Mouse (Mus musculus): ENCODE data around the gene 4933415F23Rik.
A peak's percentile ranks its signal among the peaks of the same experiment; 100 is the strongest.

Gene 4933415F23Rik

DNA sequence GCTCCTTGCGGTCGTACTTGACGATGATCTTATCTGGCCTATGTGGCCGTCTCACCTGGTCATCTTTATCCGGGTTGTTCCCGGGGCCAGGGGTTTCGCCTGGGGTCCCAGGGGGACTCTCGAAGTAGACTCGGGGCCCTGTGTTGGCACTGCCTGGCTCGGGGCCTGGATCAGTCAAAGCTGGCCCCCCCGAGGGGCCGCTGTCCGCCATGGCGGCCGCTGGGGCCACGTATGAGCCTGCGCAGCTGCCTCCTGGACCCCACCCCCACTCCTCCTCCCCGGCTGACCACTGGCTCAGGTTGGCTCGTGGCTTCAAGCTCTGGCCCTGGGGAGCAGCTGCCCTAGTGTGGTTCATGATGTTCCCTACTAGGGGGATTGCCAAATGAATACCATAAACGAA is at the start of gene 4933415F23Rik:
4933415F23Rik (minus strand) TSS at position 233 of the 400 bp plus-strand sequence.
- no peak for DNase-seq

- DNase-seq, result no peak
Observed at GRCm38 (mm10) chr1:23151722-23152121, 49.7 kb upstream of the 4933415F23Rik start.

DNA sequence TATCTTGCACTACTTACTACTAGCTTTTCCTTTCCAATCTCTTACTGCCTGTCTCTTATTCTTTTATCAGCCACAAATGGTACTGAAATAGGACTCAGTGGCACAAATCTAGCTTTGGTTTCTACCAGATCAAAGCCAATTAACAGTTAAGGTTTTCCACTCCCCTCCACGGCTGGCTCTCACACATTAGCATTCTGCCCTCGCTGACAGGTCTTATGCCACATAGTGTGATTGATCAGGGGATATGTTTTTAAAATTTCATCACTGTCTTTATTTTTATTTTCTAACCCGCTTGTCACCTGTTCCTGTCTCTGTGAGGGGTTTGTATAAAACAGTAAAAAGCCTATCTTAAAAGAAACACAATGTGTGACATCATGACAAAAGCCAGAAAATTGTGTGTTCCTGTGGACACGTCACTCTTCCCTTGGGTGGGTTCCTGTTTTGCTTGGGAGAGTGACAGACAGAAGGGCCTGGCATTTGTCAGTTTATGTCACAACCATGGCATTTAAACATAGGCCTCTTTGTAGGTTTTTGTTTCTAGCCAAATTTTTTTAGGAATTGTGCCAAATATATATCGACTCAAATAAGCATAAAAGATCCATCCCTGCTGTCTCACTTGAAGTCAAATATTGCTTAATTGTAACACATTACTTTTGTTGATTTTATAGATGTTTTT is 44.3 kb upstream of the 4933415F23Rik start:
- no peak for DNase-seq

- DNase-seq, result no peak
Observed at GRCm38 (mm10) chr1:23141121-23141811, 39.2 kb upstream of the 4933415F23Rik start.

GRCm38 (mm10) chr1:23140530-23140929 is 38.5 kb upstream of the 4933415F23Rik start:
- peak; percentile 23 for DNase-seq

GRCm38 (mm10) chr1:23120901-23121300 is 18.8 kb upstream of the 4933415F23Rik start:
- no peak for DNase-seq

DNA sequence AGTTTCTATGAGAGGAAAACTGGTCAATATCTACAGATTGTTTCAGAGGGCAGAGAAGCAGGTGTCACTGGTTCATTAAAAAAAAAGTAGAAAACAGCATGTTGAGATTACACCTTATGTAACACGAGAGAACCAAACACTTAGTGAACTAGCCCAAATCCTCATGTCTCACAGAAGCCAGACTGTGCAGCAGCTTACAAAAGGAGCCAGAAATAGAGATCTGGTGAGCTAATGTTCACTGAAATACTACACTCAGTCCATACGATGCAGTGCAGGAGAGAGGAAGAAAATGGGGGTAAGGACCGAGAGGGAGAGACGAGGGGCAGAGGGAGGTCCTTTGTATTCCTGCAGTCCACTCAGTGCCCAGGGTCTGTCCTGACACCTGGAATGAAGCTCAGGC is 17.4 kb upstream of the 4933415F23Rik start:
- peak; percentile 31 for DNase-seq

- peak; percentile 14 for DNase-seq
Observed at GRCm38 (mm10) chr1:23117423-23117822, 15.4 kb upstream of the 4933415F23Rik start.

DNA sequence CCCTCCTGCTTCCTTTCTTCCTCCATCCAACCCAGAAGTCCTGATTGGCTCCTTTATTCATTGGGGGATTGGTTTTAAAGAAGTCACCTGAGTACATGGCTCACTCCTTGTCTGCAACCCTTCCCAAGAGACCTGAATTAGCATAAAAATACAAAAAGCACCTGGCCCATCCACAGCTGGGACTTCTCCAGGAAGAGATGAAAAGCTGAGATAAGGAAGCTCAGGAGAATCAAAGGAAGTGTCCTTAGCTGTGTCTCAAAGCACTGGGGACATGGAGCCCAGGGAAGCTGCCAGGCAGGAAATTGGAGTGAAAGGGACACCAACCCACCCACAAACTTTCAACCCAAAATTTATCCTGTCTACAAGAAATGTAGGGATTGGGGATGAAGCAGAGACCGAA is 7.1 kb upstream of the 4933415F23Rik start:
- DNase-seq, result no peak

DNA sequence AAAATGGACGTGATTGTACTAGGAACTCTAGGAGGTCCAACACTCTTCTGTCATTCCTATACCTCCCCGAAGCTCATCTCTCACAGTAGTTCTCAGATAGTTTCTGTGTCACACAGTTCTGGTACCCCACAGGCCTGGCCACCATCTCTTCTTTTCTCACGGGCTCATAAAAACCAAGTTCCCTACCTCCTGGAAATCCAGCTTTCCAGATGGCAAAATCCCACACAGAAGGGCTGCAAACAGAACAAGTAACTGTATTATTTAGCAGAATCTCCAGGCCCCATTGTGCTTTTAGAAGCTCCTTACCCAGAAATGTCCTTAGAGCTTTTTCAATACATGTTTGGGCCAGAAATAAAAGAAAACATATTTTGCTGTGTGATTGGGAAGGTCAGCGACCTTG is 828 bp upstream of the 4933415F23Rik start:
- no peak for DNase-seq

DNA sequence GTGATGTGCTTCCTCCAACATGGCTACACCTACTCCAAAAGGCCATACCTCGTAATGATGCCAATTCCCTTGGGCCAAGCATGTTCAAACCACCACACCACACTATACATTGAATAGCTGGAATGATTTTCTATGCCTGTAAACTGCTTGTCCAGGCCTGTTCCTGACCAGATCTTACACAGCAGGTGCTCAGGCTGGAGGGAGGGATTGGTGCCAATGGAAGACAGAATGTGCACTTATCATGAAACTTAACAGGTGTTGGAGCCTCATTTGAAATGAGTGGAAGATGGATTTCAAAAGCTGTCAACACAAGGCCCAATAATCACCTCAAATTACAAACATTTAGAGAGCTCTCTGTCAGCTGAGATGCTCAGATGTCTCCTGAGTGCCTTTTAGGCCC is 2.3 kb downstream of the 4933415F23Rik start:
- DNase-seq, result no peak

- peak; percentile 64 for DNase-seq
Observed at GRCm38 (mm10) chr1:23098451-23098850, 3.6 kb downstream of the 4933415F23Rik start.

- DNase-seq, result peak; percentile 17
Observed at GRCm38 (mm10) chr1:23097996-23098395, 4.1 kb downstream of the 4933415F23Rik start.

DNA sequence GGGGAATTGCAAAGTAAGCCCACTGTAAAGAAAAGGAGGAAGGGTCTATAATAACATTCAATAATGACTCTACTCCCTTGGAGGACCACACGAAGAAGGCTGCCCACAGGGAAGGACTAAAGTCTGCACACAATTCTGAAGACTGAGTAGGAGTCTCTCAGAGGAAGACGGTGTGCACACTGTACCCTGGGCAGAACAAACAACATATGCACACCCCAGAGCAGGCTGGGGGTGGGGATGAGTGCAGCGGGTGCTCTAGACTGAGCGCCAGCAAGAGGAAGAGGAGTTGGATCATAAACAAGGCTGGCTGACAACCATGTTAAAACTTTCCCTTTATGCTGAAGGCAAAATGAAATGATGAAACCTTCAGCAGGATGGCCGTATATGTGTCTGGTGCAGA is 34.3 kb downstream of the 4933415F23Rik start:
- DNase-seq, result peak; percentile 34

DNA sequence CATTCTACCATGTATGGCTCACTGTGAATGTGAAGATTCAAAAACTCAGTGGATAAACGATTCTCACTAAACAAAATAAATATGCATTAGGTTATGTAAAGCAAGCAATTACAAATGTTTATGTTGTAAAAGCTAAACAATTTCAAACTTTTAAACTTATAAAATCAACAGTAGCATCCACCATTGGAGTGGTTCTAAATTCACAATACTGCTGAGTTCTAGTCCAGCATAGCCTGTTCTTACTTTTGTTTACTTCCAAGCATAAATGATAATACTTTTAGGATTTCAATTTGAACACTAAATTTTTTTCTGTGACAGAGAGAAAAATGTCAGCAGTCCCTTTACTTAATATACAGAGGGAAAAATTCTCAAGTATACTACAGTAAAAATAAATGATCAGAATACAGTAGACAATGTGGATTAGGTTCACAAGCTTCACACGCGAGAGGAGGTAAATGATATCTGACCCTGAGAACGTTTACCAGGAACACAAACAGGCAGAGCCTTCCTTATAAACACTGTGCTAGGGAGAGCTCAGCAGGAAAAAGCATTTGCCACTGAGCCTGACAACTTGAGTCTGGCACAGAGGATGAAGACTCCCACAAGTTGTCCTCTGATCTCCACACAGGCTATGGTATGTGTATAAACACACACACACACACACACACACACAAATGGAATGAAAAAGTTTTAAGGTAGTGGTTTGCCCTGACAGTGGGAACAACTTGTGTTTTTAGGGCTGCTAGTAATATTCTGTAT is 37.2 kb downstream of the 4933415F23Rik start:
- DNase-seq, result no peak

DNA sequence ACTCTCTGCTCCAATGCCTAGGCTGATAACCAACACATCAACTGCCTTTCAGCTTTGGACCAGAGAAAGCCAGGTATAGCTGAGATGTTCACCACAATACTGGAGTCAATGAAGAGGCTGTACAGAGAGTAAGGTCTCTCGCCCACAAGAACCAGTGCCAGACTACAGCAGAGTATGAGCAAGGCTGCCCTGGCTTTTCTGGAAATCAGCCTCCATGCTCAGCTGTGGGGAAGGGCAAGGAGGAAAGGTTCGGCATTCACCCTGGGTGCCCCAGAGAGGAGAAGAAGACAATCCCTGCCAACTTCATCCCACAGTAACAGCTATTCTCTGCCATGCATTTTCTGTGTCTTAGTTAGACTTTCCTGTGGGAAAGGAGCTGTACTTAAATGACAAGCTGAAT is 38.1 kb downstream of the 4933415F23Rik start:
- no peak for DNase-seq

DNA sequence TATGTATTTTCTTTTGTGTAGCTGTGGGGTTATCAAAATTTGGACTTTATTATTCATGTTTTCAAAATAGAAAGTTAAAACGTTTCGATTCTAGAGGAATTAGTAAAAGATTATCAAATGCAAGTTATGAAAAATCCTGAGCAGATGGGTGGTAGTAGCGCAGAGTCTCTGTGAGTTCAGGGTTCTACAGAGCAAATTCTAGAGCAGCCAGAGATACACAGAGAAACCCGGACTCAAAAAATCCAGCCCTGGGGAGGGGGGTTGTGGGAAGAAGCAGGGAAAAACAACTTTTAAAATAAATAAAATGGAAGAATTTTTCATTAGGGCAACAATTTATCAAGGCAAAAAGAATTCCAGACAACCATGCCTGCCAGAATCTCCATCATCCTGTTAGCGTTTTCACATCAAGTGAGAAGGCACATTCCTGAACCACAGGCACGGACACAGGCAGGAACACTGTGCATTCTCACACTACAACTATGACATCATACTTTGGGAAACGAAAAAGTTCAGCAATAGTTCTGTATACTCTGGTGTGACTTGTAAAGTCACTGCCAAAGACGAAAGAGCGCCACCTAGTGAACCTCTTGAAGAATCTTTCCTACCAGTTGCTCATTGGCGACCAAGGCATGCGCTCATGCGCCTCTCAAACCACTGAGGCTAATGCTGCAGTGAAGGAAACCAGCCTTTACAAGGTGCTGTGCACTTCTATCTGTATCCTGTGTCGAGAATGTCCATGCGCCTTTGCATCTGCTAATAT is 40.3 kb downstream of the 4933415F23Rik start:
- DNase-seq, result peak; percentile 13

GRCm38 (mm10) chr1:23060056-23060455 is 42.0 kb downstream of the 4933415F23Rik start:
- no peak for DNase-seq
